Mouse (Mus musculus) stomach, postnatal 0 days (tissue): ENCODE measurements at regions not wholly inside any gene's neighbourhood (a gene's known extent, or its start where the extent isn't known, plus 50 kb on each side); places are given as distances from the start of the nearest gene placed in this dataset.

Experiments
- ATAC-seq: fragments of 200-750 bp; cut with Nextera tagmentation; 2 replicates; pipeline ENCODE4 v1.8.0; 2017; ENCODE audit not compliant: low FRiP score, low TSS enrichment
- DNase-seq: peaks from one replicate; pipeline ENCODE4 v3.0.0-alpha.2; 2016; ENCODE audit warnings: low spot score
- H3K27ac ChIP-seq: fragments of 300-500 bp; sonication (generic); replicated peaks from 2 replicates; pipeline ENCODE4 v1.5.1; 2014; ENCODE audit warnings: mild to moderate bottlenecking, control low read depth
- H3K27me3 ChIP-seq: fragments of 300-500 bp; sonication (generic); 2 replicates; pipeline ENCODE4 v1.6.1; 2014; ENCODE audit warnings: low read length; ENCODE audit not compliant: control insufficient read depth, insufficient read depth
- H3K36me3 ChIP-seq: fragments of 300-500 bp; sonication (generic); 2 replicates; pipeline ENCODE4 v1.6.1; 2014; ENCODE audit warnings: low read length, mixed read lengths; ENCODE audit not compliant: control insufficient read depth, insufficient read depth
- H3K4me1 ChIP-seq: fragments of 300-500 bp; sonication (generic); replicated peaks from 2 replicates; pipeline ENCODE4 v1.6.1; 2014; ENCODE audit warnings: antibody characterized with exemption; ENCODE audit not compliant: control insufficient read depth, insufficient read depth
- H3K4me2 ChIP-seq: fragments of 300-500 bp; sonication (generic); replicated peaks from 2 replicates; pipeline ENCODE4 v1.6.1; 2014; ENCODE audit warnings: low read depth, mild to moderate bottlenecking, control low read depth, moderate library complexity
- H3K4me3 ChIP-seq: fragments of 300-500 bp; sonication (generic); 2 replicates; pipeline ENCODE4 v1.5.1; 2014; ENCODE audit warnings: low read depth, low read length, control low read depth
- H3K9ac ChIP-seq: fragments of 300-500 bp; sonication (generic); 2 replicates; pipeline ENCODE4 v1.6.1; 2014; ENCODE audit warnings: mild to moderate bottlenecking, low read length, control low read depth, mixed read lengths
- H3K9me3 ChIP-seq: fragments of 300-500 bp; sonication (generic); 2 replicates; pipeline ENCODE4 v1.6.1; 2016; ENCODE audit warnings: low read length; ENCODE audit not compliant: control insufficient read depth
- CTCF ChIP-seq: IDR thresholded peaks from 2 replicates; pipeline ENCODE4 v1.5.1; 2016; ENCODE audit warnings: antibody characterized with exemption, low read depth, mild to moderate bottlenecking, moderate library complexity
- EP300 ChIP-seq: optimal IDR thresholded peaks from 2 replicates; pipeline ENCODE3; 2016; ENCODE audit warnings: antibody characterized with exemption
- WGBS: fragments of 180-500 bp; shearing (Covaris S2); extraction: QIAGEN DNeasy Blood & Tissue Kit; methylation state at CpG from one replicate; pipeline ENCODE4 v1.1.7; 2014; 5-methylcytosine and 5-hydroxymethylcytosine counted together

- Histone ChIP-seq H3K4me1 (no peaks in the 10 kb centered on the region), H3K27ac (no peak overlapping the region), H3K4me2 (no peak overlapping the region), H3K4me3 (no peak overlapping the region), H3K27me3 (no peaks in the 10 kb centered on the region), H3K9ac (no peak overlapping the region), H3K36me3 (no peaks in the 10 kb centered on the region), H3K9me3 (no peaks in the 10 kb centered on the region)
- ATAC-seq, result no peak
- WGBS, result 65% methylated on average over 5 of the region's 5 CpGs
- DNase-seq, result no peak
- no peak for TF ChIP-seq CTCF
- TF ChIP-seq EP300, result no peak
Observed at GRCm38 (mm10) chr9:17158481-17159366, 657.6 kb upstream of the Fat3 start.

GRCm38 (mm10) chr9:17152369-17152768 lies 651.3 kb upstream of the Fat3 start:
- 66% methylated on average over 1 of the region's 1 CpGs for WGBS
- ATAC-seq, result no peak
- no peak for DNase-seq
- no peak overlapping the region for H3K27ac ChIP-seq
- no peaks in the 10 kb centered on the region for H3K4me1 ChIP-seq
- no peaks in the 10 kb centered on the region for H3K9me3 ChIP-seq
- no peaks in the 10 kb centered on the region for H3K27me3 ChIP-seq
- TF ChIP-seq EP300 (no peak), CTCF (no peak)
- no peaks in the 10 kb centered on the region for H3K36me3 ChIP-seq
- no peak overlapping the region for H3K9ac ChIP-seq
- no peak overlapping the region for H3K4me3 ChIP-seq
- H3K4me2 ChIP-seq, result no peak overlapping the region

DNA sequence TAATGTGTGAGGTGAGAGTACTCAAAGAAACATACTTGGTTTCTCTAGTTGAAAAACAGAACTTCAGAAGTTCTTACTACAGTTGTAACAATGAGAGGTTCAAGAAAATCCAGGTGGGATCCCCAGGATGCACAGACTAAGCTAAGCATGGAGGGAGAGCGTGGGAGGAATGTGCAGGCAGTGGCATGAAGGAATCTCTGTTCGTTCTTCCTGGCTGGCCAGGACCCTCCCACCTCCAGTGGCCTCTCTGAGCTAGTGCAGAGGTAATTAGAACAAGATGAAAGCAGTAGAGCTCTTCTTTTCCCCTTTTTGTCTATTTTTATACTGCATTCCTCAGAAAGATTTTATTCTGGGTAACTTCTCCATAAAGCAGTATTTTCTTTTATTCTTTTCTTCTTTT lies 648.3 kb upstream of the Fat3 start:
- TF ChIP-seq EP300 (no peak), CTCF (no peak)
- Histone ChIP-seq H3K4me3 (no peak overlapping the region), H3K9ac (no peak overlapping the region), H3K27me3 (no peaks in the 10 kb centered on the region), H3K36me3 (no peaks in the 10 kb centered on the region), H3K4me2 (no peak overlapping the region), H3K9me3 (no peaks in the 10 kb centered on the region), H3K4me1 (no peaks in the 10 kb centered on the region), H3K27ac (no peak overlapping the region)
- ATAC-seq (no peak), DNase-seq (no peak)
- WGBS, result 56% methylated on average over 2 of the region's 2 CpGs
